In genomic region chr5:8057018-8057323, GRCm38 (mm10) we compare ENCODE assay signal across 8 mouse cellular contexts. TPM values are rescaled to one million over a fixed set of nuclear protein-coding genes. Genes with fewer than 3 reads are reported as not detected.
A peak's percentile ranks its signal among the peaks of the same experiment; 100 is the strongest.
DNase-seq lines count a peak whose midpoint lies in the region; ATAC-seq and TF ChIP-seq lines count a peak whose summit lies in the region.

No protein-coding gene starts in this region.

- WGBS in lung, embryonic 16.5 days, result 43% methylated on average over 5 of the region's 5 CpGs
- 46% methylated on average over 5 of the region's 5 CpGs for WGBS in embryonic facial prominence, embryonic 14.5 days
- 32% methylated on average over 5 of the region's 5 CpGs for WGBS in intestine, embryonic 16.5 days
- WGBS in midbrain, postnatal 0 days, result 60% methylated on average over 5 of the region's 5 CpGs

- H3K4me2 ChIP-seq in lung, embryonic 16.5 days (ENCODE audit: low read depth, low read length), result peak overlapping the region; percentile 74
- peak overlapping the region; percentile 71 for H3K4me2 ChIP-seq in embryonic facial prominence, embryonic 14.5 days (ENCODE audit: low read depth, low read length)
- peak overlapping the region; percentile 76 for H3K4me2 ChIP-seq in intestine, embryonic 16.5 days (ENCODE audit: low read depth, low read length)
- peak overlapping the region; percentile 71 for H3K4me2 ChIP-seq in midbrain, postnatal 0 days (ENCODE audit: low read depth, low read length, poor library complexity, severe bottlenecking)

- H3K4me3 ChIP-seq in lung, embryonic 16.5 days (ENCODE audit: low read length), result peak overlapping the region; percentile 85
- H3K4me3 ChIP-seq in embryonic facial prominence, embryonic 14.5 days (ENCODE audit: low read depth, low read length), result peak overlapping the region; percentile 78
- H3K4me3 ChIP-seq in intestine, embryonic 16.5 days (ENCODE audit: low read length), result peak overlapping the region; percentile 87
- peak overlapping the region; percentile 92 for H3K4me3 ChIP-seq in midbrain, postnatal 0 days (ENCODE audit: low read depth, low read length)

- peak overlapping the region; percentile 94 for H3K27ac ChIP-seq in lung, embryonic 16.5 days (ENCODE audit: low read length)
- H3K27ac ChIP-seq in embryonic facial prominence, embryonic 14.5 days (replicated peaks; ENCODE audit: low read depth, low read length), result no peak overlapping the region
- peak overlapping the region; percentile 90 for H3K27ac ChIP-seq in intestine, embryonic 16.5 days (ENCODE audit: low read length)
- H3K27ac ChIP-seq in midbrain, postnatal 0 days (ENCODE audit: low read depth, low read length), result no peak overlapping the region

- no peak for TF ChIP-seq CTCF in midbrain, postnatal 0 days (IDR thresholded peaks at IDR 0.05)

- H3K36me3 ChIP-seq in lung, embryonic 16.5 days (ENCODE audit: control insufficient read depth, insufficient read depth, low read length), result peaks cover 5% of the 10 kb centered on the region
- H3K36me3 ChIP-seq in embryonic facial prominence, embryonic 14.5 days (ENCODE audit: control insufficient read depth, insufficient read depth, low read length), result peaks cover 34% of the 10 kb centered on the region
- peaks cover 13% of the 10 kb centered on the region for H3K36me3 ChIP-seq in intestine, embryonic 16.5 days (ENCODE audit: control insufficient read depth, insufficient read depth, low read length)
- peaks cover 9% of the 10 kb centered on the region for H3K36me3 ChIP-seq in midbrain, postnatal 0 days (ENCODE audit: insufficient read depth, low read length)

- peak; percentile 39 for ATAC-seq in lung, embryonic 16.5 days (ENCODE audit: low read depth)
- no peak for ATAC-seq in embryonic facial prominence, embryonic 14.5 days (ENCODE audit: low read depth)
- peak; percentile 27 for ATAC-seq in intestine, embryonic 16.5 days
- peak; percentile 11; the same call in 1 of the 2 replicates for ATAC-seq in midbrain, postnatal 0 days (ENCODE audit: low FRiP score)

- H3K9me3 ChIP-seq in lung, embryonic 16.5 days (ENCODE audit: control insufficient read depth, low read length), result no peaks in the 10 kb centered on the region
- H3K9me3 ChIP-seq in embryonic facial prominence, embryonic 14.5 days (ENCODE audit: control insufficient read depth, low read length), result no peaks in the 10 kb centered on the region
- H3K9me3 ChIP-seq in intestine, embryonic 16.5 days (ENCODE audit: control insufficient read depth, low read length), result no peaks in the 10 kb centered on the region
- no peaks in the 10 kb centered on the region for H3K9me3 ChIP-seq in midbrain, postnatal 0 days (ENCODE audit: low read length)

- DNase-seq in lung, postnatal 25 days (ENCODE audit: low spot score), result no peak
- DNase-seq in embryonic facial prominence, embryonic 14.5 days (ENCODE audit: low spot score), result no peak
- no peak for DNase-seq in midbrain, postnatal 0 days (ENCODE audit: low spot score)
- DNase-seq in urinary bladder, postnatal 25 days (ENCODE audit: low spot score), result no peak
- DNase-seq in layer of hippocampus, adult 11-12 months (ENCODE audit: low spot score), result no peak
- no peak for DNase-seq in adrenal gland, adult 2 months

- peaks cover 13% of the 10 kb centered on the region; the same call in 1 of the 2 replicates for H3K4me1 ChIP-seq in lung, embryonic 16.5 days (replicated peaks; ENCODE audit: control insufficient read depth, insufficient read depth, low read length)
- H3K4me1 ChIP-seq in embryonic facial prominence, embryonic 14.5 days (ENCODE audit: control insufficient read depth, insufficient read depth, low read length), result peaks cover 9% of the 10 kb centered on the region
- peaks cover 9% of the 10 kb centered on the region for H3K4me1 ChIP-seq in intestine, embryonic 16.5 days (ENCODE audit: control insufficient read depth, insufficient read depth, low read length)
- no peaks in the 10 kb centered on the region for H3K4me1 ChIP-seq in midbrain, postnatal 0 days (ENCODE audit: insufficient read depth, low read length)

- H3K9ac ChIP-seq in lung, embryonic 16.5 days (ENCODE audit: low read length), result peak overlapping the region; percentile 92
- peak overlapping the region; percentile 91 for H3K9ac ChIP-seq in embryonic facial prominence, embryonic 14.5 days (ENCODE audit: low read depth, low read length)
- peak overlapping the region; percentile 94 for H3K9ac ChIP-seq in intestine, embryonic 16.5 days (ENCODE audit: low read depth, low read length)
- H3K9ac ChIP-seq in midbrain, postnatal 0 days (replicated peaks; ENCODE audit: low read length, poor library complexity, severe bottlenecking), result peak overlapping the region; percentile 69; the same call in 1 of the 2 replicates

- H3K27me3 ChIP-seq in lung, embryonic 16.5 days (ENCODE audit: control insufficient read depth, insufficient read depth, low read depth, low read length), result no peaks in the 10 kb centered on the region
- no peaks in the 10 kb centered on the region for H3K27me3 ChIP-seq in embryonic facial prominence, embryonic 14.5 days (replicated peaks; ENCODE audit: control insufficient read depth, insufficient read depth, low read length)
- H3K27me3 ChIP-seq in intestine, embryonic 16.5 days (replicated peaks; ENCODE audit: control insufficient read depth, insufficient read depth, low read length), result no peaks in the 10 kb centered on the region
- no peaks in the 10 kb centered on the region for H3K27me3 ChIP-seq in midbrain, postnatal 0 days (ENCODE audit: insufficient read depth, low read length)

RNA-seq across cellular contexts. Expression of gene Sri, which starts 11.1 kb away (rescaled TPM):
- 305 and 328 TPM in 2 replicates for polyA plus RNA-seq in lung, embryonic 16.5 days (2015; fragmentation: Nextera tagmentation; extraction: Ambion mirVana)
- 241 and 254 TPM in 2 replicates for polyA plus RNA-seq in embryonic facial prominence, embryonic 14.5 days (2014; fragmentation: Nextera tagmentation; extraction: Ambion mirVana)
- polyA plus RNA-seq in intestine, embryonic 16.5 days (2015; fragmentation: Nextera tagmentation; extraction: Ambion mirVana), result 324 and 327 TPM in 2 replicates
- 84.3 and 85.6 TPM in 2 replicates for total RNA-seq in midbrain, postnatal 0 days (2014; rRNA removed)
- polyA plus RNA-seq in midbrain, postnatal 0 days (2015; fragmentation: Nextera tagmentation; extraction: Ambion mirVana), result 136 and 150 TPM in 2 replicates
- 10 to 100 TPM; 76.2 to 98.8 TPM for total RNA-seq in adrenal gland, adult 2 months (2021)
- polyA plus RNA-seq in adrenal gland, adult 2 months (2012; rRNA removed), result 47.4 and 48.1 TPM in 2 replicates

Comparison
In these comparisons a context has a peak if more than half of its experiments do, and no peak if none do; other contexts are left out.
1. H3K27ac ChIP-seq: peak in lung, embryonic 16.5 days (single experiment) and intestine, embryonic 16.5 days (single experiment); none in embryonic facial prominence, embryonic 14.5 days (single experiment) and midbrain, postnatal 0 days (single experiment).
2. Peak in every context shown above with its lines, with median percentiles within 50 percentile points of each other: H3K4me2 ChIP-seq, H3K4me3 ChIP-seq and H3K9ac ChIP-seq.